Mouse (Mus musculus) kidney, adult 10 weeks (tissue): ENCODE measurements around the gene Vmn1r155. TPM values are rescaled to one million over a fixed set of nuclear protein-coding genes. Genes with fewer than 3 reads are reported as not detected.

Experiments used
- polyA plus RNA-seq: library from polyadenylated mRNA; stranded (reverse); fragments of 350-450 nt; fragmentation: Illumina TruSeq; extraction: RNeasy Lipid Tissue Mini Kit (QIAGEN cat#74804); gene quantifications from one replicate; pipeline ENCODE4 v1.2.3, GENCODE M21; 2014; ENCODE audit warnings: low read depth, low replicate concordance

Gene Vmn1r155
- polyA plus RNA-seq, result not detected

DNA sequence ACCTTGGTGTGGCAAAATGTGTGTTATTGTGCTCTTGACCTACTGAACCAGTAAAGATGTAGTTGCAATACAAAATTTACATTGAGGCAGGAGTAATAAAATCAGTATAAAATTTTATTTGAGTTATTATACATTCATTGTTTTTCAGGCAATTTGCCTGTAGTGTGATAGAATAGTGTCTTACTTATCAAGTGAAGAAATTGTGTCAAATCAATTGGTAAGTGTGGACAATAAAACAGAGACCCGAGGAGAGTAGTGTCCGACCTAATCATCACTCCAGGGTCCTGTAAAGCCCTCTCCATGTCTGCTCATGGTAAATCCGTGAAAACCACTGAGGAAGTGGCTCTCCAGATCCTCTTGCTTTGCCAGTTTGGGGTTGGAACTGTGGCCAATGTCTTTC is at the start of gene Vmn1r155:
Gene Vmn1r155, plus strand, starts transcription at position 301 of the 400 bp plus-strand sequence.

DNA sequence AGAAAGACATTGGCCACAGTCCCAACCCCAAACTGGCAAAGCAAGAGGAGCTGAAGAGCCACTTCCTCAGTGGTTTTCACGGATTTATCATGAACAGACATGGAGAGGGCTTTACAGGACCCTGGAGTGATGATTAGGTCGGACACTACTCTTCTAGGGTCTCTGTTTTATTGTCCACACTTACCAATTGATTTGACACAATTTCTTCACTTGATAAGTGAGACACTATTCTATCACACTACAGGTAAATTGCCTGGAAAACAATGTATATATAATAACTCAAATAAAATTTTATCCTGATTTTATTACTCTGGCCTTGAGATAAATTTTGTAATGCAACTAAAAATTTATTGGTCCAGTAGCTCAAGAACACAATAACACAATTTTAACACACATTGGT is 34.4 kb downstream of the Vmn1r155 start, which contains the start of gene Gm8693:
Gene Gm8693, minus strand, starts transcription at position 101 of the 400 bp plus-strand sequence.

Other genes starting within 250 kb of the Vmn1r155 start
- not detected for gene Vmn1r148, start 244.4 kb upstream of the Vmn1r155 start, polyA plus RNA-seq
- not detected for gene Vmn1r149, start 219.8 kb upstream of the Vmn1r155 start, polyA plus RNA-seq
- gene Gm10665, start 193.9 kb upstream of the Vmn1r155 start, polyA plus RNA-seq, result not detected
- not detected for gene Vmn1r151, start 158.3 kb upstream of the Vmn1r155 start, polyA plus RNA-seq
- not detected for gene Vmn1r152, start 135.1 kb upstream of the Vmn1r155 start, polyA plus RNA-seq
- gene Gm8677, start 123.1 kb upstream of the Vmn1r155 start, polyA plus RNA-seq, result not detected
- not detected for gene Gm4201, start 92.7 kb upstream of the Vmn1r155 start, polyA plus RNA-seq
- not detected for gene Gm4565, start 69.9 kb upstream of the Vmn1r155 start, polyA plus RNA-seq
- gene Gm8693, start 34.3 kb downstream of the Vmn1r155 start, polyA plus RNA-seq, result not detected
- not detected for gene Gm4567, start 61.7 kb downstream of the Vmn1r155 start, polyA plus RNA-seq
- gene Vmn1r157, start 103.7 kb downstream of the Vmn1r155 start, polyA plus RNA-seq, result not detected
- not detected for gene Vmn1r158, start 132.8 kb downstream of the Vmn1r155 start, polyA plus RNA-seq
- not detected for gene Vmn1r159, start 185.6 kb downstream of the Vmn1r155 start, polyA plus RNA-seq
- not detected for gene Vmn1r160, start 213.2 kb downstream of the Vmn1r155 start, polyA plus RNA-seq